Mouse (Mus musculus): ENCODE data around the gene Iqgap2.

DNA sequence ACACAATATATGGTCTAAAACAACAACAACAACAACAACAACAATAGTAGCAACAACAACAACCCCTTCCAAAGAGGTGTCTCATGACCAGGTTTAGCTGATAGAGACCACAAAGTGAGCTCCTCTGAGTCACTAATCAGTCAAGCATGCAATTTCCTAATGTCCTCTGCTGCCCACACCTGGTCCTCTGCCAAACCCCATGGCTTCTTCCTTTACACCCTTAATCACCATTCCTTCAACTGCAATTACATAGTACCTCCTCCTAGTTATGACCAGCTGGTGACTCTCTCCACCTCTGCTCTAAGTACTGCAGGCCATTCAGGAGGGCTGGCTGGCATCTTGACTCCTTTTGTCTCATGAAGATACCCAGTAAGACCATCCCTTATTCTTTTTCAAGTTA is 60.0 kb downstream of the Iqgap2 start:
- no peak for TF ChIP-seq TAL1 (IDR thresholded peaks at IDR 0.05; ENCODE audit: low read length)
- TF ChIP-seq GATA1 (IDR thresholded peaks at IDR 0.05; ENCODE audit: low read length): no peak
